Mouse (Mus musculus) ES-Bruce4 (cell line): Measurements from ENCODE around the gene Esrrg. TPM values are rescaled to one million over a fixed set of nuclear protein-coding genes. Genes with fewer than 3 reads are reported as not detected.

Experiments
- H3K27ac ChIP-seq: 2 replicates; pipeline ENCODE4 v1.5.1; 2012; ENCODE audit warnings: low read length, inconsistent platforms; ENCODE audit not compliant: insufficient read depth
- H3K27me3 ChIP-seq: 2 replicates; pipeline ENCODE4 v1.6.1; 2012; ENCODE audit warnings: mild to moderate bottlenecking, low read length, inconsistent platforms; ENCODE audit not compliant: control insufficient read depth, poor library complexity, insufficient read depth, severe bottlenecking
- H3K36me3 ChIP-seq: 2 replicates; pipeline ENCODE4 v1.6.1; 2012; ENCODE audit warnings: inconsistent platforms, mild to moderate bottlenecking, low read length, moderate library complexity; ENCODE audit not compliant: control insufficient read depth, poor library complexity, insufficient read depth, severe bottlenecking
- H3K4me1 ChIP-seq: one replicate; pipeline ENCODE4 v1.8.1; 2011; ENCODE audit warnings: low read length; ENCODE audit not compliant: control insufficient read depth, insufficient read depth
- H3K4me3 ChIP-seq: 2 replicates; pipeline ENCODE4 v1.5.1; 2011; ENCODE audit warnings: low read depth, mild to moderate bottlenecking, low read length
- H3K9ac ChIP-seq: 2 replicates; pipeline ENCODE4 v1.6.1; 2012; ENCODE audit warnings: low read depth, mild to moderate bottlenecking, inconsistent platforms; ENCODE audit not compliant: poor library complexity, severe bottlenecking
- H3K9me3 ChIP-seq: replicated peaks from 2 replicates; pipeline ENCODE4 v1.6.1; 2012; ENCODE audit warnings: mild to moderate bottlenecking, low read length, inconsistent platforms; ENCODE audit not compliant: control insufficient read depth, poor library complexity, insufficient read depth, severe bottlenecking
- CTCF ChIP-seq: IDR thresholded peaks from one replicate; pipeline ENCODE4 v1.8.1; 2011; ENCODE audit warnings: low read depth, low read length
- EP300 ChIP-seq: IDR thresholded peaks from 2 replicates; pipeline ENCODE4 v1.6.1; 2011; ENCODE audit warnings: low read depth, low read length; ENCODE audit not compliant: insufficient read depth
- POLR2A ChIP-seq: IDR thresholded peaks from one replicate; pipeline ENCODE4 v1.8.1; 2011; ENCODE audit warnings: low read length; ENCODE audit not compliant: insufficient read depth
- polyA plus RNA-seq: library from polyadenylated mRNA; stranded (reverse); fragments of >200 nt; gene quantifications from 2 replicates; pipeline ENCODE4 v1.2.4, GENCODE M21; 2011; ENCODE audit warnings: low read depth; ENCODE audit not compliant: missing spikeins, insufficient read depth, insufficient read length

The Esrrg gene
- polyA plus RNA-seq, 1 experiment = not detected

DNA sequence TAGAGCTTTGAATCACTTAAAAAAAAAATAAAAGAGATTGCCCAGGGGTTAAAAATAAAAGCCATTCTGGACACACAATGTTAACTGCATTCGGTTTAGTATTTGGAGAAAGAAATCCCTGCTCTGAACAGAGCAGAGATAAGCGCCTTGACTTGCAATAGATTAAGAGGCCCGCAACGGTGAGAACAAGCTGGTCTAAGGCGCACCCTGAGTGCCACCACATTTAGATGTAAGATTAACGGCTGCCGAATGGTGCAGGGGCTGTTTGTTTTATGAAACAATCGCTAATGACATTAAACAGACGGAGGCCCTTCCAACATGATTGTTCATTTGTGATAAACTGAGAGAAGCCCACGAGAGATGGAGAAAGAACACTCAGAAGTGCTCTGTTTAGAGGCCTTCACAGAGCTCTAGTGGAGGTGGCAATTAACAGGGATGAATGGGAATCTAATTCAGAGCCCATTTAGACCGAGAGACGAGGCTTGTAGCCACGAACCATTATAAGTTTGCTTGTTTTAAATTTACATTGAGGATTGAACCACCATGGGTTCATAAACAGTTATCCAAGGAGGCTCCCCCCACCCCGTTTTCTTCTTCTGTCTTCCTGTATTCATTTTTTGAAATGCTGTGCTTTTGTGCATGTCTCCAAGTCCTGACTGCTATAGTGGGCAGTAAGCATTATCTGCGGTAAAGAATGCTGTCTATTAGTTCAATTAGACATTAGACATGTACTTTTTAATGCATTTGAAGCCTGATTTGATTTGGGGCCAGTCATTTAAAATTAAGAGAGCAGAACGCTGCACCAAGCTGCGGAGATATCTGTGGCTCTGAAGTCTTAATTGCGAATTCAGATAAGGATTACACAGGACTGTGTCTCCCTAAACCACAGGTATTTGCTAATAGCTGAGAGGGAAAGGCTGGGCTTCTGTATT is 356.5 kb downstream of the Esrrg start:
- no peaks in the 10 kb centered on the region for H3K27me3 ChIP-seq
- H3K36me3 ChIP-seq = no peaks in the 10 kb centered on the region
- H3K9ac ChIP-seq = no peak overlapping the region
- H3K4me1 ChIP-seq = no peaks in the 10 kb centered on the region
- H3K27ac ChIP-seq = no peak overlapping the region
- H3K9me3 ChIP-seq = no peaks in the 10 kb centered on the region
- H3K4me3 ChIP-seq = no peak overlapping the region
- TF ChIP-seq POLR2A = no peak
- no peak for TF ChIP-seq CTCF
- no peak for TF ChIP-seq EP300

DNA sequence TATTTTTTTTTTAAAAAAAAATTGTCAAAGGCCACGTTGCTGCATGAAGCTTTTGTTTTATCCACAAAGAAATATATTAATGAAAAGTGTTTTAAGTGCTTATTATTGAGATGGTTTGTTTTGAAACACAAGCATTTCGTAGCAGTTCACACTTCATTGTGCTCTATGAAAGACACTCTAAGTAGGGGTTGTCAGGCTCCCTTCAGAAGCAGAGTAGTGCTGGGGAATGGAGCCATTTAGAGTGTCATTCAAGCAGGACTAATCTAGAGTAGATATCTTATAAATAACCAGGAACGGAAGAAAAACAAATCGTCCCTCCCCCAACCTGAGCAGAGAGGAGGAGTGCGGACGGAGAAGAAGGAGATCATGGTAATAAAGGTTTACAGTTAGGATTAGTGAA is 357.3 kb downstream of the Esrrg start:
- H3K4me1 ChIP-seq = no peaks in the 10 kb centered on the region
- no peaks in the 10 kb centered on the region for H3K9me3 ChIP-seq
- no peak overlapping the region for H3K27ac ChIP-seq
- no peak overlapping the region for H3K9ac ChIP-seq
- no peak overlapping the region for H3K4me3 ChIP-seq
- no peaks in the 10 kb centered on the region for H3K36me3 ChIP-seq
- TF ChIP-seq EP300 (no peak), CTCF (no peak)
- H3K27me3 ChIP-seq = no peaks in the 10 kb centered on the region

DNA sequence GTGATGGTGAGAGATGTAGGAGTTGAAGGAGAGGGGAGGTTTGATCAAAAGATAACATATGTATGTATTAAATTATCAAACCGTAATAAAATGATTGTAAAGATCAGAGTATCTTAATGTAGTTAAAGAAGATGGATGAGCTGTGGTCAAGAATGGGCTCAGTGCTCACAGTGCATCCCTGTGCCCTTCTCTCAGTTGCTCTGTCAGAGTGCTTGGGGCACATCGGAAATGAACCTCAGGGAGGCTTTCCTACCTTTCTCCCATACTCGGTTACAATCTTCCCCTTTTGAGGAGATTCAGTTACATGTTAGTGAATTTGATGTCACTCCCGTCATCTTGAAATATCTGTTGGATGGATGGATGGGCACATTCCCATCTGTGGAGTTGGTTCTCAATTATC is 359.8 kb downstream of the Esrrg start:
- H3K36me3 ChIP-seq = no peaks in the 10 kb centered on the region
- TF ChIP-seq EP300 (no peak), CTCF (no peak), POLR2A (no peak)
- no peaks in the 10 kb centered on the region; the same call in 1 of the 2 replicates for H3K9me3 ChIP-seq
- no peak overlapping the region for H3K4me3 ChIP-seq
- no peaks in the 10 kb centered on the region for H3K4me1 ChIP-seq
- H3K9ac ChIP-seq = no peak overlapping the region
- no peaks in the 10 kb centered on the region for H3K27me3 ChIP-seq
- H3K27ac ChIP-seq = no peak overlapping the region

DNA sequence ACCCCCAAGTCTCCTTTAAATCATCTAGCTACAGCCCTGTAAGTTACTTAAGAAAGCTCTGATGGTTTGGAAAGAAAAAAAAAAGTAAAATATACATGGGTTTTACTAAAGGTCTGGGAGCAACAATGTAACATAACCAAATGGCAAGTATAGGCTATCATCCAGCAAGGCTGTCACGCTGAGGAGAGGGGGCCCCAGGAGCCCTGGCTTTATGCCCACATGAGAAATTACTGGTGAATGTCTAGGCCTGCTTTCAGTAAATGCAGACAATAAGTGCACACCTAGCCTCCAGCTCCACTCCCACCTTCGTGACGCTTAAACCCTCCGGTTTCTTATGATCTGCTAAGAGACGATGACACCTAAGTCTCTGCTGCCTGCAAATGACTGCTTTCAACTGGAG is 360.9 kb downstream of the Esrrg start:
- H3K9me3 ChIP-seq = no peaks in the 10 kb centered on the region; the same call in 1 of the 2 replicates
- TF ChIP-seq EP300 (no peak), CTCF (no peak), POLR2A (no peak)
- H3K27ac ChIP-seq = no peak overlapping the region
- no peaks in the 10 kb centered on the region for H3K27me3 ChIP-seq
- no peak overlapping the region for H3K9ac ChIP-seq
- no peaks in the 10 kb centered on the region for H3K36me3 ChIP-seq
- no peak overlapping the region for H3K4me3 ChIP-seq
- H3K4me1 ChIP-seq = no peaks in the 10 kb centered on the region

DNA sequence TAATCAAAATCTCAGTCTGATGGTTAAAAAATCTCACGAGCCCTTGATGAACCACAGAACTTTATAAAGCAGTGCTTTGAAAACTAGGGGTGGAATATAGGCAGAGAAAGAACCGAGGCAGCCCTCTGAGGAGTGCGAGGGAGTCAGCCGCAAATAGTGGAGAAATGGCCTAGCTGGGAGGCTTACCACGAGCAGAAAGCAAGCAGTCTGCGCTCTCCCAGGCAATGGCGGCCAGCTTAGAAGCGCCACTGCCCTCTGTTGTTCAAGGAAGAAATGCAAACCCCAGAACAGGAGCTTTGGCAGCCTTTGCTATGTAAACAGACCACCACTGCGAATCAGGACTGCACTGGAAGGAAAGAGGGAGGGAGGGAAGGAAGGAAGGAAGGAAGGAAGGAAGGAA is 365.8 kb downstream of the Esrrg start:
- Histone ChIP-seq H3K27me3 (no peaks in the 10 kb centered on the region), H3K9ac (no peak overlapping the region), H3K4me1 (no peaks in the 10 kb centered on the region), H3K4me3 (no peak overlapping the region), H3K27ac (no peak overlapping the region), H3K36me3 (no peaks in the 10 kb centered on the region), H3K9me3 (no peaks in the 10 kb centered on the region; the same call in 1 of the 2 replicates)
- no peak for TF ChIP-seq POLR2A
- TF ChIP-seq CTCF = peak; percentile 33

DNA sequence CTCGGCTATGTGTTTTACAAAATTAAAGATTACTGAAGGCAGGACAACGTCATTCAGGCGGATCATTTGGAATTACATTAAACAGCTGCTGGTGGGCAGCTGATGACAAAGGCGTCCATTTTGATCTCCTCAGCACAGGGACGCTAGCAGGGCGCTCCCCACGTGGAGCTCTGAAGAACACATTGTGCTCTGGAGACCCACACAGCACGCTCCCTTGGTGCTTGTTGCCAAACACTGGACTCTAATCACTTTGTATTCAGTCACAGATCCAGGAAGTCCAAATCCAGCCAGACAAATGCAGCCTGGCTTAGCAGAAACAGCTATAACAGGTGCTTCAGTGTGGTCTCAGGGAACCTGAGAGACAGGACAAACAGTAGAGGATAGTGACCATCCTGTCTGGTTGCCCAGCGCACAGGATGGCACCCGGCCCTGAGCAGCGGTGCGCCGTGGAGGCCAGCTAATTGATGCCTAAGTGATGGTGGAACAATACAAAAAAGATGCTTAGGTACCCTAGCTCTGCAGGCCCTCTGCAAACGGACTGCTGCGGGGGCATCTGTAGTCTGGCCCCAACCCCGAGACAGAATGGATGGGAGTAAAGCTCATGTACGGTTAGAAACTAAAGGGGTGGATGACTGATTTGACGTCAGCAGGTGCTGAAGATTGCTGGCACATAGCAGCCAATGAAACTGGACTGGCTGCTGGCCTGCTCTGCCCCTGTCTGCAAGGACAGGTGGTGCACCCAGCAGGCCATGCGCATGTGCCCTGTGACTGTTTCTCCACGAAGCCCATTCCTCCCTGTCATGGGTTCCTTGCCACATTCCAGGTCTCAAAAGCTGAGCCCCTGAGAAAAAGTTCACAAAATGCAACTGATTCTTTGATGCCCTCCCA is 367.1 kb downstream of the Esrrg start:
- H3K27me3 ChIP-seq = no peaks in the 10 kb centered on the region
- TF ChIP-seq CTCF (no peak), EP300 (no peak), POLR2A (no peak)
- no peak overlapping the region for H3K27ac ChIP-seq
- no peaks in the 10 kb centered on the region; the same call in 1 of the 2 replicates for H3K9me3 ChIP-seq
- no peaks in the 10 kb centered on the region for H3K36me3 ChIP-seq
- H3K9ac ChIP-seq = no peak overlapping the region
- H3K4me1 ChIP-seq = no peaks in the 10 kb centered on the region
- H3K4me3 ChIP-seq = no peak overlapping the region
